Mouse (Mus musculus): Measurements from ENCODE around the gene Gm4177. TPM values are rescaled to one million over a fixed set of nuclear protein-coding genes. Genes with fewer than 3 reads are reported as not detected.

Gm4177 gene
- not detected in 2 replicates for polyA plus RNA-seq (2012; rRNA removed)

DNA sequence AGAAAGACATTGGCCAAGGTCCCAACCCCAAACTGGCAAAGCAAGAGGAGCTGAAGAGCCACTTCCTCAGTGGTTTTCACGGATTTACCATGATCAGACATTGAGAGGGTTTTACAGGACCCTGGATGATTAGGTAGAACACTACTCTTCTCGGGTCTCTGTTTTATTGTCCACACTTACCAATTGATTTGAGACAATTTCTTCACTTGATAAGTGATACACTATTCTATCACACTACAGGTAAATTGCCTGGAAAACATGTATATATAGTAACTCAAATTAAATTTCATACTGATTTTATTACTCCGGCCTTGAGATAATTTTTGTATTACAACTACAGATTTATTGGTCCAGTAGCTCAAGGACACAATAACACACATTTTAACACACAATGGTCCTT, at the start of gene Gm4177:
TSS of gene Gm4177 (minus strand) at position 101 of the 400 bp plus-strand sequence.

DNA sequence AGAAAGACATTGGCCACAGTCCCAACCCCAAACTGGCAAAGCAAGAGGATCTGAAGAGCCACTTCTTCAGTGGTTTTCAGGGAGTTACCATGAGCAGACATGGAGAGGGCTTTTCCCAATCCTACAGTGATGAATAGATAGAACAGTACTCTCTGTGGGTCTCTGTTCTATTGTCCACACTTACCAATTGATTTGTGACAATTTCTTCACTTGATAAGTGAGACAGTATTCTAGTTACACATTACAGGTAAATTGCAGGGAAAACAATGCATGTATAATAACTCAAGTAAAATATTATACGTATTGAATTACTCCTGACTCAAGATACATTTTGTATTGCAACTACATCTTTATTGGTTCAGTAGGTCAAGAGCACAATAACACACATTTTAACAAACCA, 47.6 kb upstream of the Gm4177 start, which contains the start of gene Gm5725:
TSS of gene Gm5725 (minus strand) at position 101 of the 400 bp plus-strand sequence.

DNA sequence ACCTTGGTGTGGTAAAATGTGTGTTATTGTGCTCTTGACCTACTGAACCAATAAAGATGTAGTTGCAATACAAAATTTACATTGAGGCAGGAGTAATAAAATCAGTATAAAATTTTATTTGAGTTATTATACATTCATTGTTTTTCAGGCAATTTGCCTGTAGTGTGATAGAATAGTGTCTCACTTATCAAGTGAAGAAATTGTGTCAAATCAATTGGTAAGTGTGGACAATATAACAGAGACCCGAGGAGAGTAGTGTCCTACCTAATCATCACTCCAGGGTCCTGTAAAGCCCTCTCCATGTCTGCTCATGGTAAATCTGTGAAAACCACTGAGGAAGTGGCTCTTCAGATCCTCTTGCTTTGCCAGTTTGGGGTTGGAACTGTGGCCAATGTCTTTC, 35.5 kb upstream of the Gm4177 start, which contains the start of gene Vmn1r135:
TSS of gene Vmn1r135 (plus strand) at position 301 of the 400 bp plus-strand sequence.

DNA sequence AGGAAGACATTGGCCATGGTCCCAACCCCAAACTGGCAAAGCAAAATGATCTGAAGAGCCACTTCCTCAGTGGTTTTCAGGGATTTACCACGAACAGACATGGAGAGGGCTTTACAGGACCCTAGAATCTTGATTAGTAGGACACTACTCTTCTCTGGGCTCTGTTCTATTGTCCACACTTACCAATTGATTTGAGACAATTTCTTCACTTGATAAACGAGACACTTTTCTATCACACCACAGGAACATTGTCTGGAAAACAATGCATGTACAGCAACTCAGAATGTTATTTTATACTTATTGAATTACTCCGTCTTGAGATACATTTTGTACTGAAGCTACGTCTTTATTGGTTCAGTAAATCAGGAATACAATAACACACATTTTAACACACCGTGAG, 35.2 kb downstream of the Gm4177 start, which contains the start of gene Gm4175:
TSS of gene Gm4175 (minus strand) at position 101 of the 400 bp plus-strand sequence.

Other genes with a start within 250 kb of the Gm4177 start
- gene Vmn1r132, start 182.6 kb downstream of the Gm4177 start, polyA plus RNA-seq (2012; rRNA removed): not detected in 2 replicates
- gene Gm4175, start 35.3 kb downstream of the Gm4177 start, polyA plus RNA-seq (2012; rRNA removed): not detected in 2 replicates
- not detected in 2 replicates for gene Vmn1r135, start 35.6 kb upstream of the Gm4177 start, polyA plus RNA-seq (2012; rRNA removed)
- gene Gm5725, start 47.5 kb upstream of the Gm4177 start, polyA plus RNA-seq (2012; rRNA removed): not detected in 2 replicates
- not detected in 2 replicates for gene Gm5891, start 124.6 kb upstream of the Gm4177 start, polyA plus RNA-seq (2012; rRNA removed)
- gene Vmn1r137, start 197.9 kb upstream of the Gm4177 start, polyA plus RNA-seq (2012; rRNA removed): not detected in 2 replicates
- not detected in 2 replicates for gene Vmn1r138, start 232.2 kb upstream of the Gm4177 start, polyA plus RNA-seq (2012; rRNA removed)